Mouse (Mus musculus) embryonic facial prominence, embryonic 10.5 days (tissue): ENCODE data around the gene Adh6a. TPM values are rescaled to one million over a fixed set of nuclear protein-coding genes. Genes with fewer than 3 reads are reported as not detected.

Source experiments
- DNase-seq: peaks from one replicate; pipeline ENCODE4 v3.0.0-alpha.2; 2017; ENCODE audit warnings: low spot score
- H3K27ac ChIP-seq: fragments of 300-500 bp; sonication (generic); replicated peaks from 2 replicates; pipeline ENCODE4 v1.5.1; 2016; ENCODE audit warnings: mild to moderate bottlenecking
- H3K27me3 ChIP-seq: fragments of 300-500 bp; sonication (generic); replicated peaks from 2 replicates; pipeline ENCODE4 v1.6.1; 2016; ENCODE audit warnings: low read depth, mild to moderate bottlenecking; ENCODE audit not compliant: poor library complexity, severe bottlenecking
- H3K36me3 ChIP-seq: fragments of 300-500 bp; sonication (generic); replicated peaks from 2 replicates; pipeline ENCODE4 v1.6.1; 2016; ENCODE audit warnings: mild to moderate bottlenecking, moderate library complexity
- H3K4me1 ChIP-seq: fragments of 300-500 bp; sonication (generic); 2 replicates; pipeline ENCODE4 v1.6.1; 2016
- H3K4me3 ChIP-seq: fragments of 300-500 bp; sonication (generic); 2 replicates; pipeline ENCODE4 v1.5.1; 2016; ENCODE audit warnings: mild to moderate bottlenecking, moderate library complexity
- H3K9me3 ChIP-seq: fragments of 300-500 bp; sonication (generic); 2 replicates; pipeline ENCODE4 v1.6.1; 2016; ENCODE audit warnings: mild to moderate bottlenecking
- WGBS: fragments of 180-500 bp; shearing (Covaris S2); methylation state at CpG from one replicate; pipeline ENCODE4 v1.1.7; 2016; 5-methylcytosine and 5-hydroxymethylcytosine counted together
- polyA plus RNA-seq: library from polyadenylated mRNA; unstranded; fragments of >200 nt; fragmentation: Nextera tagmentation; extraction: Ambion mirVana; gene quantifications from 2 replicates; pipeline ENCODE4 v1.2.1, GENCODE M21; 2016

Adh6a gene
- not detected in 2 replicates for polyA plus RNA-seq

- no peaks in the 10 kb centered on the region for H3K27me3 ChIP-seq
- no peak within 1 kb of the TSS for H3K27ac ChIP-seq
- no peaks in the 10 kb centered on the region for H3K4me1 ChIP-seq
- H3K9me3 ChIP-seq: no peaks in the 10 kb centered on the region
- no peak for DNase-seq
- no peak within 1 kb of the TSS for H3K4me3 ChIP-seq
- H3K36me3 ChIP-seq: no peaks in the 10 kb centered on the region
- 84% methylated on average over 5 of the region's 5 CpGs for WGBS
These were observed at the start of gene Adh6a for GRCm38 (mm10) chr3:138312965-138313364. Gene Adh6a (plus strand): TSS chr3:138313286.

GRCm38 (mm10) chr3:138264648-138265047 lies 48.4 kb upstream of the Adh6a start:
- no peaks in the 10 kb centered on the region for H3K27me3 ChIP-seq
- H3K4me1 ChIP-seq: peaks cover 6% of the 10 kb centered on the region; the same call in 1 of the 2 replicates
- no peaks in the 10 kb centered on the region for H3K9me3 ChIP-seq
- no peak for DNase-seq
- H3K27ac ChIP-seq: no peak overlapping the region
- WGBS: 84% methylated on average over 3 of the region's 3 CpGs
- H3K4me3 ChIP-seq: no peak overlapping the region
- no peaks in the 10 kb centered on the region for H3K36me3 ChIP-seq

- no peaks in the 10 kb centered on the region for H3K9me3 ChIP-seq
- no peaks in the 10 kb centered on the region for H3K36me3 ChIP-seq
- peaks cover 7% of the 10 kb centered on the region; the same call in 1 of the 2 replicates for H3K4me1 ChIP-seq
- H3K27ac ChIP-seq: no peak overlapping the region
- no peaks in the 10 kb centered on the region for H3K27me3 ChIP-seq
- DNase-seq: no peak
- WGBS: 49% methylated on average over 1 of the region's 1 CpGs
- no peak overlapping the region for H3K4me3 ChIP-seq
These were observed 42.6 kb upstream of the Adh6a start for GRCm38 (mm10) chr3:138270507-138270906.

- Histone ChIP-seq H3K36me3 (no peaks in the 10 kb centered on the region), H3K9me3 (no peaks in the 10 kb centered on the region), H3K4me3 (no peak overlapping the region), H3K27ac (no peak overlapping the region), H3K4me1 (peaks cover 7% of the 10 kb centered on the region; the same call in 1 of the 2 replicates), H3K27me3 (no peaks in the 10 kb centered on the region)
- WGBS: 88% methylated on average over 2 of the region's 2 CpGs
- DNase-seq: no peak
These were observed 41.8 kb upstream of the Adh6a start for GRCm38 (mm10) chr3:138271297-138271696.

- Histone ChIP-seq H3K4me1 (peaks cover 7% of the 10 kb centered on the region; the same call in 1 of the 2 replicates), H3K27me3 (no peaks in the 10 kb centered on the region), H3K4me3 (no peak overlapping the region), H3K9me3 (no peaks in the 10 kb centered on the region), H3K27ac (no peak overlapping the region), H3K36me3 (no peaks in the 10 kb centered on the region)
- no peak for DNase-seq
- 89% methylated on average over 7 of the region's 7 CpGs for WGBS
These were observed 40.0 kb upstream of the Adh6a start for GRCm38 (mm10) chr3:138273080-138273479.

- WGBS: 86% methylated on average over 3 of the region's 3 CpGs
- no peak for DNase-seq
- H3K27me3 ChIP-seq: no peaks in the 10 kb centered on the region
- H3K4me1 ChIP-seq: peaks cover 7% of the 10 kb centered on the region; the same call in 1 of the 2 replicates
- no peak overlapping the region for H3K4me3 ChIP-seq
- no peaks in the 10 kb centered on the region for H3K9me3 ChIP-seq
- no peak overlapping the region for H3K27ac ChIP-seq
- H3K36me3 ChIP-seq: no peaks in the 10 kb centered on the region
These were observed 38.0 kb upstream of the Adh6a start for GRCm38 (mm10) chr3:138275100-138275499.

GRCm38 (mm10) chr3:138282556-138282955 lies 30.5 kb upstream of the Adh6a start:
- Histone ChIP-seq H3K27me3 (no peaks in the 10 kb centered on the region), H3K4me1 (no peaks in the 10 kb centered on the region), H3K9me3 (no peaks in the 10 kb centered on the region), H3K36me3 (no peaks in the 10 kb centered on the region), H3K27ac (no peak overlapping the region), H3K4me3 (no peak overlapping the region)
- WGBS: 88% methylated on average over 9 of the region's 9 CpGs
- no peak for DNase-seq

- DNase-seq: no peak
- H3K4me3 ChIP-seq: no peak overlapping the region
- H3K36me3 ChIP-seq: no peaks in the 10 kb centered on the region
- no peaks in the 10 kb centered on the region for H3K9me3 ChIP-seq
- WGBS: 92% methylated on average over 1 of the region's 1 CpGs
- H3K4me1 ChIP-seq: no peaks in the 10 kb centered on the region
- H3K27ac ChIP-seq: no peak overlapping the region
- no peaks in the 10 kb centered on the region for H3K27me3 ChIP-seq
These were observed 29.3 kb upstream of the Adh6a start for GRCm38 (mm10) chr3:138283831-138284230.

- Histone ChIP-seq H3K36me3 (no peaks in the 10 kb centered on the region), H3K4me1 (no peaks in the 10 kb centered on the region), H3K27ac (no peak overlapping the region), H3K27me3 (no peaks in the 10 kb centered on the region), H3K4me3 (no peak overlapping the region), H3K9me3 (no peaks in the 10 kb centered on the region)
- WGBS: 89% methylated on average over 7 of the region's 7 CpGs
- DNase-seq: no peak
These were observed 27.1 kb upstream of the Adh6a start for GRCm38 (mm10) chr3:138285986-138286385.

GRCm38 (mm10) chr3:138287686-138288085 lies 25.4 kb upstream of the Adh6a start:
- Histone ChIP-seq H3K36me3 (no peaks in the 10 kb centered on the region), H3K27ac (no peak overlapping the region), H3K9me3 (no peaks in the 10 kb centered on the region), H3K4me3 (no peak overlapping the region), H3K4me1 (no peaks in the 10 kb centered on the region), H3K27me3 (no peaks in the 10 kb centered on the region)
- DNase-seq: no peak
- 84% methylated on average over 4 of the region's 4 CpGs for WGBS

GRCm38 (mm10) chr3:138290672-138291071 lies 22.4 kb upstream of the Adh6a start:
- H3K36me3 ChIP-seq: no peaks in the 10 kb centered on the region
- no peak for DNase-seq
- no peaks in the 10 kb centered on the region for H3K4me1 ChIP-seq
- no peak overlapping the region for H3K27ac ChIP-seq
- H3K9me3 ChIP-seq: no peaks in the 10 kb centered on the region
- H3K27me3 ChIP-seq: no peaks in the 10 kb centered on the region
- H3K4me3 ChIP-seq: no peak overlapping the region
- 78% methylated on average over 2 of the region's 2 CpGs for WGBS

GRCm38 (mm10) chr3:138291529-138292117 lies 21.5 kb upstream of the Adh6a start:
- Histone ChIP-seq H3K4me1 (no peaks in the 10 kb centered on the region), H3K36me3 (no peaks in the 10 kb centered on the region), H3K27me3 (no peaks in the 10 kb centered on the region), H3K9me3 (no peaks in the 10 kb centered on the region), H3K27ac (no peak overlapping the region), H3K4me3 (no peak overlapping the region)
- DNase-seq: no peak
- WGBS: 93% methylated on average over 4 of the region's 4 CpGs

- Histone ChIP-seq H3K36me3 (no peaks in the 10 kb centered on the region), H3K27me3 (no peaks in the 10 kb centered on the region), H3K4me3 (no peak overlapping the region), H3K27ac (no peak overlapping the region), H3K4me1 (no peaks in the 10 kb centered on the region), H3K9me3 (peaks cover 7% of the 10 kb centered on the region)
- DNase-seq: no peak
- WGBS: 87% methylated on average over 7 of the region's 7 CpGs
These were observed 19.7 kb upstream of the Adh6a start for GRCm38 (mm10) chr3:138293298-138293895.
